Mouse (Mus musculus) C2C12 (cell line): Measurements from ENCODE around the gene Brsk2.

ENCODE experiments used
- CEBPB ChIP-seq: IDR thresholded peaks from one replicate; pipeline ENCODE4 v1.6.1; 2011; ENCODE audit warnings: low read depth, mild to moderate bottlenecking, control low read depth, moderate library complexity
- CTCF ChIP-seq: IDR thresholded peaks from one replicate; pipeline ENCODE4 v1.5.1; 2011; ENCODE audit not compliant: control insufficient read depth, insufficient read depth, insufficient read length
- FOSL1 ChIP-seq: IDR thresholded peaks from one replicate; pipeline ENCODE4 v1.8.0; 2011; ENCODE audit warnings: mild to moderate bottlenecking, low read length; ENCODE audit not compliant: poor library complexity, insufficient read depth, severe bottlenecking
- MAX ChIP-seq: IDR thresholded peaks from one replicate; pipeline ENCODE4 v1.6.1; 2011; ENCODE audit warnings: mild to moderate bottlenecking, control low read depth
- MYOD1 ChIP-seq: IDR thresholded peaks from one replicate; pipeline ENCODE4 v1.6.1; 2011; ENCODE audit warnings: low read depth; ENCODE audit not compliant: control insufficient read depth, insufficient read length
- MYOG ChIP-seq: IDR thresholded peaks from one replicate; pipeline ENCODE4 v1.6.1; 2011; ENCODE audit not compliant: control insufficient read depth, insufficient read length; ENCODE audit errors: extremely low read depth
- USF1 ChIP-seq: IDR thresholded peaks from one replicate; pipeline ENCODE4 v1.6.1; 2011; ENCODE audit warnings: low read depth, mild to moderate bottlenecking, control low read depth, moderate library complexity

DNA sequence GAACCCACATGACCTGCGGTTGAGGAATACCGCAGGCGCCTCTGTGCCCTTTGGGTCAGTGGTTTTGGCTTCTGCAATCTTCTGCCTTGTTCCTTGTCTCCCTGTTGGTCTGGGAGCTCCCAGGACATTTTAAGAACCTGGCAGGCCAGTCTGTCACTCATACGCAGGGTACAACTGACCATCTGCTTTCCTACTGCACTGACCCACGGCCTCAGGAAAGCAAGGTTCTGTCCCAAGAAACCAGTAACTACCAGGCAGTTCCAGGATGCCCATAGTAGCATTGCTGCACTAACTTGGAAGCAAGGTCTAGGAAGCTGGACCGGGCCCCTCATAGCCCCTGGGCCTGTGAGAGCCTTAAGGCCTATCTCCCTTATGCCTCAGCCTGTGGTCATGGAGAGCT is 14.6 kb upstream of the Brsk2 start:
- TF ChIP-seq CTCF, result no peak
- TF ChIP-seq USF1, result no peak
- TF ChIP-seq CEBPB, result no peak
- TF ChIP-seq MAX, result no peak
- no peak for TF ChIP-seq FOSL1
- no peak for TF ChIP-seq MYOG
- TF ChIP-seq MYOD1, result no peak
